Mouse (Mus musculus) neural tube, embryonic 14.5 days (tissue): Measurements from ENCODE around the gene Nlrc4. TPM values are rescaled to one million over a fixed set of nuclear protein-coding genes. Genes with fewer than 3 reads are reported as not detected.

Experiments used
- ATAC-seq: fragments of 200-750 bp; cut with Nextera tagmentation; 2 replicates; pipeline ENCODE4 v1.8.0; 2017; ENCODE audit warnings: low read depth, mild to moderate bottlenecking, moderate TSS enrichment, moderate library complexity
- H3K27ac ChIP-seq: fragments of 300-500 bp; sonication (generic); 2 replicates; pipeline ENCODE4 v1.5.1; 2014; ENCODE audit warnings: low read depth, mild to moderate bottlenecking, control low read depth, low read length, moderate library complexity, mixed read lengths
- H3K27me3 ChIP-seq: fragments of 300-500 bp; sonication (generic); 2 replicates; pipeline ENCODE4 v1.6.1; 2014; ENCODE audit warnings: low read length; ENCODE audit not compliant: control insufficient read depth, insufficient read depth
- H3K36me3 ChIP-seq: fragments of 300-500 bp; sonication (generic); 2 replicates; pipeline ENCODE4 v1.6.1; 2014; ENCODE audit warnings: low read length, mixed read lengths; ENCODE audit not compliant: control insufficient read depth, insufficient read depth
- H3K4me1 ChIP-seq: fragments of 300-500 bp; sonication (generic); 2 replicates; pipeline ENCODE4 v1.6.1; 2014; ENCODE audit warnings: low read length; ENCODE audit not compliant: control insufficient read depth, insufficient read depth
- H3K4me2 ChIP-seq: fragments of 300-500 bp; sonication (generic); 2 replicates; pipeline ENCODE4 v1.6.1; 2014; ENCODE audit warnings: mild to moderate bottlenecking, low read depth, low read length, control low read depth
- H3K4me3 ChIP-seq: fragments of 300-500 bp; sonication (generic); 2 replicates; pipeline ENCODE4 v1.5.1; 2014; ENCODE audit warnings: low read depth, low read length, control low read depth, mixed read lengths
- H3K9ac ChIP-seq: fragments of 300-500 bp; sonication (generic); replicated peaks from 2 replicates; pipeline ENCODE4 v1.6.1; 2014; ENCODE audit warnings: low read depth, mild to moderate bottlenecking, control low read depth, low read length, mixed read lengths
- H3K9me3 ChIP-seq: fragments of 300-500 bp; sonication (generic); 2 replicates; pipeline ENCODE4 v1.6.1; 2016; ENCODE audit warnings: low read length; ENCODE audit not compliant: control insufficient read depth
- WGBS: fragments of 180-500 bp; shearing (Covaris S2); extraction: QIAGEN DNeasy Blood & Tissue Kit; methylation state at CpG from one replicate; pipeline ENCODE4 v1.1.7; 2014; 5-methylcytosine and 5-hydroxymethylcytosine counted together
- polyA plus RNA-seq: library from polyadenylated mRNA; unstranded; fragments of >200 nt; fragmentation: Nextera tagmentation; extraction: Ambion mirVana; gene quantifications from 2 replicates; pipeline ENCODE4 v1.2.1, GENCODE M21; 2014

Nlrc4 gene
- polyA plus RNA-seq, 1 experiment from 2014 or later, result 0.43 TPM

DNA sequence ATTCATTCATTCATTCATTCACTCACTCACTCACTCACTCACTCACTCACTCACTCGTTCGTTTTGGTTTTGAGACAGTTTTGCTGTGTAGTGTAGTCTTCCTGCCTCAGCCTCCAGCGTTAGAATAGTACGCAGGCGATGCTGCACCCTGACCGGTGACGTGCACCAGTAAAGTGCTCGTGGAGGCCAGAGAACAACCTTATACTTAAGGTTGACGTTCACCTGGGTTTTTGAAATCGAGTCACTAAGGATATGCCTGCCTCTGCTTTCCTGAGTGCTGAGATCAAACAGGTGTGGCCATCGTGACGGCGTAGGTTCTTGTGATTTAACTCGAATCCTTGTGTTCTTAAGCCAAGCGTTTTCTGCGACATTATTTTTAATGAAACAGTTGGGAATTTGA is 64.1 kb downstream of the Nlrc4 start:
- Histone ChIP-seq H3K27me3 (no peaks in the 10 kb centered on the region), H3K4me1 (peaks cover 8% of the 10 kb centered on the region; the same call in 1 of the 2 replicates), H3K9me3 (no peaks in the 10 kb centered on the region), H3K4me3 (peak overlapping the region; percentile 56), H3K36me3 (peaks cover 4% of the 10 kb centered on the region; the same call in 1 of the 2 replicates), H3K27ac (no peak overlapping the region; the same call in 1 of the 2 replicates), H3K4me2 (peak overlapping the region; percentile 71), H3K9ac (peak overlapping the region; percentile 37; the same call in 1 of the 2 replicates)
- WGBS, result 34% methylated on average over 16 of the region's 16 CpGs
- peak; percentile 29 for ATAC-seq

DNA sequence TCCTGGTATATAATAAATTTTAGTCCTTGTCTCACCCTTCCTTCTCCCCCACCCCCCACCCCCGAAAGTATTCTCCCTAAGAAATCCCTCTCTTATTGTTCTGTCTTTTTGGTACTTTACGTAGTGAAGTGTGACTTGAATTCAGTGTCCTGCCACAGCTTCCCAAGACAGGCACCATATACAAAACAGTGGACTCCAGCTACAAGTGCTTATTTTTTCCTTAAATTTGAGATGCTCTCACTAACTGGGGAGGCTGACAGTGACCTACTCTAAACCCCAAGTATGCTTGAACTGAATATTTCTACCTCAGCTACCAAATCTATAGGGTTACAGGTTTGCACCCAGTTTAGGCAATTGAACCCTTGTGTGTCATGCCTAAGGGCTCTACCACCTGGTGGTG is 64.6 kb downstream of the Nlrc4 start:
- H3K9ac ChIP-seq, result no peak overlapping the region
- no peaks in the 10 kb centered on the region for H3K27me3 ChIP-seq
- H3K4me3 ChIP-seq, result no peak overlapping the region
- H3K9me3 ChIP-seq, result no peaks in the 10 kb centered on the region
- ATAC-seq, result no peak
- no peak overlapping the region for H3K27ac ChIP-seq
- WGBS, result 74% methylated on average over 2 of the region's 2 CpGs
- peaks cover 4% of the 10 kb centered on the region; the same call in 1 of the 2 replicates for H3K36me3 ChIP-seq
- H3K4me1 ChIP-seq, result peaks cover 8% of the 10 kb centered on the region; the same call in 1 of the 2 replicates
- H3K4me2 ChIP-seq, result peak overlapping the region; percentile 71; the same call in 1 of the 2 replicates

DNA sequence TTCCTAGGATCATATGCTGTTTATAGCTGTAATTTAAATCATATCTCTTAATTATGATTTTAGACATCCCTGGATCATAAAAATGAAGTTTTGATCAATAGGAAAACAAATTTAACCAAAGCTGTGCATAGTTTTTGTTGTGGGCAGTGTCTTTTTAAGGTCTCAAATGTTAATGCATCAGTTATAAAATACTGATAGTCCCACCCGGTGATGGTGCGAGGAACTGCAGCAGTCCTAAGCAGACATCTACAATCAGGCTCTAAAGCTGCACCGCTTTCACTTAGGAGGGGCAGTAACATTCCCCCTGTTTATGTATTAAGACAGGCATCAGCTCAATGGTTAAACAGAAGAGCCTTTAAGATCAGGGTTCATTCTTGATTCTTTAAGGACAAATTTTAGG is 69.1 kb downstream of the Nlrc4 start:
- Histone ChIP-seq H3K4me2 (no peak overlapping the region), H3K9me3 (no peaks in the 10 kb centered on the region), H3K27me3 (no peaks in the 10 kb centered on the region), H3K9ac (no peak overlapping the region), H3K4me3 (no peak overlapping the region), H3K36me3 (peaks cover 29% of the 10 kb centered on the region), H3K27ac (no peak overlapping the region), H3K4me1 (no peaks in the 10 kb centered on the region)
- no peak for ATAC-seq
- WGBS, result 84% methylated on average over 3 of the region's 3 CpGs

DNA sequence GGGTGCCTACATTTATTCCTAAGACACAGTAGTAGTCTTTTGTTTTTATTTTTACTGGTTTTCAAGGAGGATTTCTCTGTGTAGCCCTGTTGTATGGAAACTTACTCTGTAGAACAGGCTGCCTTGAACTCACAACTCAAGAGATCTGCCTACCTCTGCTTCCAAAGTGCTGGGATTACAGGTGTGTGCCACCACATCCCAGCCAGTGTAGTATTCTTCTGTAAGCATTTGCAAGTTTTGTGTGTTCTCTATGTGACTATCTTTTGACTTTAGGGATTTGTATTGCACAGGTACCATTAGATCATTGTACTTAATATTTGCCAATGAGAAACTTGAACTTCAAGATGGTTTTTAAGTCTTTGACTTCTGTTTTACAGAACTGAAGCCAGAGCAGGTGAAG is 72.3 kb downstream of the Nlrc4 start:
- no peak overlapping the region for H3K27ac ChIP-seq
- H3K4me3 ChIP-seq, result no peak overlapping the region
- ATAC-seq, result no peak
- no peak overlapping the region for H3K4me2 ChIP-seq
- H3K9me3 ChIP-seq, result no peaks in the 10 kb centered on the region
- no peaks in the 10 kb centered on the region for H3K4me1 ChIP-seq
- H3K36me3 ChIP-seq, result peaks cover 51% of the 10 kb centered on the region
- no peaks in the 10 kb centered on the region for H3K27me3 ChIP-seq
- H3K9ac ChIP-seq, result no peak overlapping the region

DNA sequence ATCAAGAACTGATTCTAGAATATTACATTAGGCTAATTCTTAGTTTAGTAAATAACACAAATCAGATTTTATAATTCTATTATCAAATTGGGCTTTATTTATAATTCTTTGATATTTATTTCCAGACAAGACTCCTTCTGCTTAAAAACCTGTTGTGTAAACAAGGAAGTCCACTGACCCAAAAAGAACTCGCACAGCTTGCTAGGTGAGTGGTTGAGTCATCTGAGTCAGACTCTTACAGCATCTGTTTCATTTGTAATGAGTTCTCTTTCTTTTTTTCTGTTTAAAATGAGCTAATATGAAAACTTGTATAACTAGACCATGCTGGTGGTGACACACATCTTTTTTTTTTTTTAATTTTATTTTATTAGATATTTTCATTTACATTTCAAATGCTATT is 82.0 kb downstream of the Nlrc4 start:
- Histone ChIP-seq H3K4me3 (no peak overlapping the region), H3K4me1 (no peaks in the 10 kb centered on the region), H3K9me3 (no peaks in the 10 kb centered on the region), H3K9ac (no peak overlapping the region), H3K27ac (no peak overlapping the region), H3K27me3 (no peaks in the 10 kb centered on the region), H3K4me2 (no peak overlapping the region), H3K36me3 (peaks cover 65% of the 10 kb centered on the region)
- ATAC-seq, result no peak
- WGBS, result 93% methylated on average over 1 of the region's 1 CpGs

Other genes with a start within 250 kb of the Nlrc4 start
- 65.7 and 65.8 TPM in 2 replicates for gene Memo1, start 163.6 kb downstream of the Nlrc4 start, polyA plus RNA-seq
- gene Dpy30, start 135.2 kb downstream of the Nlrc4 start, polyA plus RNA-seq, result 225 and 237 TPM in 2 replicates
- 48.5 and 51.5 TPM in 2 replicates for gene Spast, start 120.2 kb downstream of the Nlrc4 start, polyA plus RNA-seq
- 30.6 and 34.3 TPM in 2 replicates for gene Slc30a6, start 63.5 kb downstream of the Nlrc4 start, polyA plus RNA-seq
- gene Yipf4, start 30.4 kb upstream of the Nlrc4 start, polyA plus RNA-seq, result 59.1 and 62.0 TPM in 2 replicates
- gene Birc6, start 69.2 kb upstream of the Nlrc4 start, polyA plus RNA-seq, result 106 and 117 TPM in 2 replicates